Mouse (Mus musculus): ENCODE results near the gene Tm4sf5.

Gene Tm4sf5

GRCm38 (mm10) chr11:70553940-70554339, 48.9 kb downstream of the Tm4sf5 start:
- no peak for DNase-seq

- no peak for DNase-seq
Observed at GRCm38 (mm10) chr11:70557545-70557944, 52.5 kb downstream of the Tm4sf5 start.

Data from cerebellum, postnatal 36 days (tissue).